In genomic region chr19:46553541-46553955, GRCm38 (mm10) we compare ENCODE assay signal across 8 mouse cellular contexts. TPM values are rescaled to one million over a fixed set of nuclear protein-coding genes. Genes with fewer than 3 reads are reported as not detected.
A peak's percentile ranks its signal among the peaks of the same experiment; 100 is the strongest.
DNase-seq lines count a peak whose midpoint lies in the region; ATAC-seq and TF ChIP-seq lines count a peak whose summit lies in the region.

No protein-coding gene starts in this region.

- DNase-seq in adrenal gland, postnatal 10 days = peak; percentile 58
- DNase-seq in adrenal gland, adult 18-20 months (ENCODE audit: low spot score in 2 of 2) = no peak
- DNase-seq in left cerebral cortex, postnatal 4 days = peak; percentile 81
- DNase-seq in left cerebral cortex, adult 8-10 months (ENCODE audit: low spot score in 2 of 2) = no peak
- DNase-seq in brain, embryonic 14.5 days (ENCODE audit: low read depth) = peak; percentile 88
- peak; percentile 89 for DNase-seq in hindbrain, postnatal 0 days (ENCODE audit: low spot score)
- no peak for DNase-seq in ovary, postnatal 14 days (ENCODE audit: low spot score)

- H3K27me3 ChIP-seq in hindbrain, postnatal 0 days (ENCODE audit: insufficient read depth, low read length) = no peaks in the 10 kb centered on the region
- H3K27me3 ChIP-seq in neural tube, embryonic 13.5 days = no peaks in the 10 kb centered on the region

- no peaks in the 10 kb centered on the region for H3K9me3 ChIP-seq in hindbrain, postnatal 0 days (ENCODE audit: low read length)
- no peaks in the 10 kb centered on the region for H3K9me3 ChIP-seq in neural tube, embryonic 13.5 days

- intact Hi-C loops in left cerebral cortex, postnatal 4 days (cut with DNase I) = no loop called here

- H3K9ac ChIP-seq in hindbrain, postnatal 0 days (replicated peaks; ENCODE audit: low read length) = no peak overlapping the region
- H3K9ac ChIP-seq in neural tube, embryonic 13.5 days = no peak overlapping the region

- ATAC-seq in hindbrain, postnatal 0 days = peak; percentile 87
- ATAC-seq in neural tube, embryonic 13.5 days (ENCODE audit: low read depth) = peak; percentile 84

- WGBS in hindbrain, postnatal 0 days = 36% methylated on average over 11 of the region's 11 CpGs
- 52% methylated on average over 11 of the region's 11 CpGs for WGBS in neural tube, embryonic 13.5 days

- no peak overlapping the region for H3K4me2 ChIP-seq in hindbrain, postnatal 0 days (ENCODE audit: low read depth, low read length)
- no peak overlapping the region for H3K4me2 ChIP-seq in neural tube, embryonic 13.5 days

- H3K36me3 ChIP-seq in hindbrain, postnatal 0 days (ENCODE audit: insufficient read depth, low read length) = peaks cover 38% of the 10 kb centered on the region
- peaks cover 61% of the 10 kb centered on the region for H3K36me3 ChIP-seq in neural tube, embryonic 13.5 days

- H3K4me3 ChIP-seq in hindbrain, postnatal 0 days (ENCODE audit: low read length) = no peak overlapping the region
- H3K4me3 ChIP-seq in neural tube, embryonic 13.5 days = no peak overlapping the region

- H3K4me1 ChIP-seq in hindbrain, postnatal 0 days (ENCODE audit: insufficient read depth, low read length) = peaks cover 4% of the 10 kb centered on the region; the same call in 1 of the 2 replicates
- peaks cover 16% of the 10 kb centered on the region for H3K4me1 ChIP-seq in neural tube, embryonic 13.5 days (replicated peaks)

- no peak for TF ChIP-seq POLR2A in brain, embryonic 14.5 days (IDR thresholded peaks at IDR 0.05; ENCODE audit: borderline replicate concordance, extremely low read depth, insufficient read depth, insufficient read length, poor library complexity, severe bottlenecking)

- no peak for TF ChIP-seq CTCF in brain, embryonic 14.5 days (IDR thresholded peaks at IDR 0.05; ENCODE audit: borderline replicate concordance, extremely low read depth, insufficient read depth, insufficient read length)
- TF ChIP-seq CTCF in hindbrain, postnatal 0 days (IDR thresholded peaks at IDR 0.05; ENCODE audit: low read depth) = no peak

- H3K27ac ChIP-seq in hindbrain, postnatal 0 days = no peak overlapping the region
- H3K27ac ChIP-seq in neural tube, embryonic 13.5 days (replicated peaks) = peak overlapping the region; percentile 25

RNA-seq across cellular contexts. Expression of gene Arl3, which starts 19.4 kb away (rescaled TPM):
- 10 to 100 TPM; 41.7 to 43.0 TPM for total RNA-seq in adrenal gland, postnatal 10 days (2021)
- total RNA-seq in adrenal gland, adult 18-20 months (2021) = 10 to 100 TPM; 56.9 to 64.9 TPM
- 100 to 1,000 TPM; 102 to 107 TPM for total RNA-seq in left cerebral cortex, postnatal 4 days (2021)
- 100 to 1,000 TPM in 3 of 4 experiments, 10 to 100 TPM in 1; 94.2 to 133 (median 116) TPM for total RNA-seq in left cerebral cortex, adult 8-10 months (2022)
- polyA plus RNA-seq in brain, embryonic 14.5 days (2012; rRNA removed) = 169 and 180 TPM in 2 replicates
- 66.2 and 71.1 TPM in 2 replicates for total RNA-seq in hindbrain, postnatal 0 days (2014; rRNA removed)
- 220 and 224 TPM in 2 replicates for polyA plus RNA-seq in hindbrain, postnatal 0 days (2015; fragmentation: Nextera tagmentation; extraction: Ambion mirVana)
- polyA plus RNA-seq in neural tube, embryonic 13.5 days (2015; fragmentation: Nextera tagmentation; extraction: Ambion mirVana) = 208 and 217 TPM in 2 replicates

RNA-seq across cellular contexts. Expression of gene Sfxn2, which starts 19.6 kb away (rescaled TPM):
- 10 to 100 TPM; 11.2 to 16.4 TPM for total RNA-seq in adrenal gland, postnatal 10 days (2021)
- total RNA-seq in adrenal gland, adult 18-20 months (2021) = 1 to 10 TPM; 8.1 to 8.3 TPM
- total RNA-seq in left cerebral cortex, postnatal 4 days (2021) = 10 to 100 TPM; 12.6 to 13.7 TPM
- total RNA-seq in left cerebral cortex, adult 8-10 months (2022) = 1 to 10 TPM; 4.3 to 5.6 (median 4.8) TPM
- 11.8 and 12.6 TPM in 2 replicates for polyA plus RNA-seq in brain, embryonic 14.5 days (2012; rRNA removed)
- 8.1 and 10.2 TPM in 2 replicates for total RNA-seq in hindbrain, postnatal 0 days (2014; rRNA removed)
- polyA plus RNA-seq in hindbrain, postnatal 0 days (2015; fragmentation: Nextera tagmentation; extraction: Ambion mirVana) = 12.0 and 13.0 TPM in 2 replicates
- polyA plus RNA-seq in neural tube, embryonic 13.5 days (2015; fragmentation: Nextera tagmentation; extraction: Ambion mirVana) = 10.6 and 12.9 TPM in 2 replicates

RNA-seq across cellular contexts. Expression of gene Wbp1l, which starts 45.3 kb away (rescaled TPM):
- 100 to 1,000 TPM; 122 to 123 TPM for total RNA-seq in adrenal gland, postnatal 10 days (2021)
- 100 to 1,000 TPM in 1 of 2 experiments, 10 to 100 TPM in 1; 86.9 to 179 TPM for total RNA-seq in adrenal gland, adult 18-20 months (2021)
- 10 to 100 TPM; 43.1 to 45.3 TPM for total RNA-seq in left cerebral cortex, postnatal 4 days (2021)
- 10 to 100 TPM; 32.7 to 41.5 (median 38.5) TPM for total RNA-seq in left cerebral cortex, adult 8-10 months (2022)
- 33.7 and 44.8 TPM in 2 replicates for polyA plus RNA-seq in brain, embryonic 14.5 days (2012; rRNA removed)
- total RNA-seq in hindbrain, postnatal 0 days (2014; rRNA removed) = 52.3 and 56.9 TPM in 2 replicates
- 30.3 and 31.6 TPM in 2 replicates for polyA plus RNA-seq in hindbrain, postnatal 0 days (2015; fragmentation: Nextera tagmentation; extraction: Ambion mirVana)
- polyA plus RNA-seq in neural tube, embryonic 13.5 days (2015; fragmentation: Nextera tagmentation; extraction: Ambion mirVana) = 38.0 and 43.2 TPM in 2 replicates

RNA-seq across cellular contexts. Expression of gene Trim8, which starts 52.0 kb away (rescaled TPM):
- total RNA-seq in adrenal gland, postnatal 10 days (2021) = 10 to 100 TPM; 37.9 to 41.6 TPM
- total RNA-seq in adrenal gland, adult 18-20 months (2021) = 10 to 100 TPM; 46.5 to 56.8 TPM
- total RNA-seq in left cerebral cortex, postnatal 4 days (2021) = 100 to 1,000 TPM; 113 to 119 TPM
- total RNA-seq in left cerebral cortex, adult 8-10 months (2022) = 100 to 1,000 TPM; 103 to 108 (median 104) TPM
- polyA plus RNA-seq in brain, embryonic 14.5 days (2012; rRNA removed) = 35.3 and 63.0 TPM in 2 replicates
- 108 and 115 TPM in 2 replicates for total RNA-seq in hindbrain, postnatal 0 days (2014; rRNA removed)
- polyA plus RNA-seq in hindbrain, postnatal 0 days (2015; fragmentation: Nextera tagmentation; extraction: Ambion mirVana) = 28.8 and 29.7 TPM in 2 replicates
- polyA plus RNA-seq in neural tube, embryonic 13.5 days (2015; fragmentation: Nextera tagmentation; extraction: Ambion mirVana) = 26.5 and 30.4 TPM in 2 replicates

Comparison
In these comparisons a context has a peak if more than half of its experiments do, and no peak if none do; other contexts are left out.
1. DNase-seq: peak in adrenal gland, postnatal 10 days (single experiment), left cerebral cortex, postnatal 4 days (single experiment), brain, embryonic 14.5 days (single experiment) and hindbrain, postnatal 0 days (single experiment); none in adrenal gland, adult 18-20 months (0 of 2), left cerebral cortex, adult 8-10 months (0 of 2) and ovary, postnatal 14 days (single experiment).